Mouse (Mus musculus) erythroblast, embryonic 14.5 days (primary cell): ENCODE data around the gene Zfp281.

Source experiments
- GATA1 ChIP-seq: IDR thresholded peaks from 2 replicates; pipeline ENCODE4 v1.6.1; 2012; ENCODE audit warnings: low read length, inconsistent platforms, mixed read lengths
- TAL1 ChIP-seq: IDR thresholded peaks from 3 replicates; pipeline ENCODE4 v1.6.1; 2012; ENCODE audit warnings: low read length, inconsistent platforms, mixed read lengths

DNA sequence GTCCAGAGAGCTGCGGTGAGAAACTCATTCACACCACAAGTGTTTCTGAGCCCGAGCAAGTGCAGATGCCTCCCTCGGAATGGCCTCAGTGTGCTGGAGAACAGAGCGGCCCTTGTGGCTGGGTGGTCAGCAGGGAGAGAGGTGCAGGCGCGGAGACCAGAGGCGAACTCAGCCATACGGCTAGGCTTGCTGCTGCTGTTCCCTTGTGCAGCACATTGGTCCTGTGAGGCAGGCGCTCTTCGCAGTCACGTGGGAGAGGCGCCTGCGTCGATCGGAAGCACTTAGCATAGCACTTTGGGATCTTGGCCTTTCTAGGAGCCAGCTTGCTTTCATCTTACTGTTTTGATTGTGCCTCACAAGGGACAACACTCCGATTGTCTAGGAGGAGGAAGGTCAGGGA lies 45.7 kb downstream of the Zfp281 start:
- no peak for TF ChIP-seq GATA1
- no peak for TF ChIP-seq TAL1
